Mouse (Mus musculus) ES-E14 (cell line): ENCODE measurements at regions not wholly inside any gene's neighbourhood (a gene's known extent, or its start where the extent isn't known, plus 50 kb on each side); places are given as distances from the start of the nearest gene placed in this dataset.

Experiments used
- CHD2 ChIP-seq: IDR thresholded peaks from 2 replicates; pipeline ENCODE4 v1.6.1; 2014; ENCODE audit warnings: mild to moderate bottlenecking, low read depth, low read length, inconsistent platforms
- HCFC1 ChIP-seq: IDR thresholded peaks from 2 replicates; pipeline ENCODE4 v1.6.1; 2012; ENCODE audit warnings: low read length, inconsistent platforms, borderline replicate concordance; ENCODE audit not compliant: insufficient read depth
- MAFK ChIP-seq: IDR thresholded peaks from 2 replicates; pipeline ENCODE4 v1.6.1; 2014; ENCODE audit warnings: mild to moderate bottlenecking, low read depth, low read length, inconsistent platforms; ENCODE audit not compliant: insufficient read depth
- ZC3H11A ChIP-seq: IDR thresholded peaks from 2 replicates; pipeline ENCODE4 v1.6.1; 2012; ENCODE audit warnings: low read depth, mild to moderate bottlenecking, inconsistent platforms, low read length, borderline replicate concordance
- ZNF384 ChIP-seq: IDR thresholded peaks from 2 replicates; pipeline ENCODE4 v1.6.1; 2012; ENCODE audit warnings: low read depth, low read length, inconsistent platforms

DNA sequence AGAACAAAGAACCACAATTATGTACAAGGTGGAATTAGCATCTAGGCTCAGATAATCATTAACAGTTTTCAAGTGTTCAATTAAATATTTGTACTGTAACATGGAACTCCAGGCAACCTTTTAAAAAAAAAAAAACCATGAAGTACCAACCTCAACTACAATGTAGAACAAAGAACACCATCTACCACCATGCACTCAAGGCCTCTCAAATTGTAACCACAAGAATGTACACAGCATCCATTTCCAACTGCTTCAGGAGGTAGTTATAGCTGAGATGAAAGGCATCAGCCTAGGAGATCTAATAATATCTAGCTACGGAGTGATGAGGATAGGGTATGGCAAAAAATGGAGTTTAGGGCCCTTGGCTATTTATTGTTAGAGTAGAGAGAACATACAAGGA, 174.7 kb upstream of the Sox9 start:
- TF ChIP-seq HCFC1 (no peak), MAFK (no peak), CHD2 (no peak), ZC3H11A (no peak), ZNF384 (no peak)
